Mouse (Mus musculus) CH12.LX (cell line): ENCODE results near the gene Nfic. TPM values are rescaled to one million over a fixed set of nuclear protein-coding genes. Genes with fewer than 3 reads are reported as not detected.

Experiments
- DNase-seq: peaks from one replicate; pipeline ENCODE4 v3.0.0-alpha.2; 2013; ENCODE audit errors: extremely low read depth
- H3K27ac ChIP-seq: 2 replicates; pipeline ENCODE4 v1.5.1; 2012; ENCODE audit warnings: low read depth, mild to moderate bottlenecking, control low read depth, moderate library complexity; ENCODE audit not compliant: insufficient read depth
- H3K27me3 ChIP-seq: replicated peaks from 2 replicates; pipeline ENCODE3; 2012; ENCODE audit warnings: inconsistent platforms
- H3K36me3 ChIP-seq, 2 experiments: replicated peaks in 1 of 2; 2 replicates each; pipeline versions ENCODE3 to v1.6.1; 2012; ENCODE audit warnings: inconsistent platforms in 1 of 2, low read length in 1 of 2, mild to moderate bottlenecking in 1 of 2, mixed read lengths in 1 of 2, moderate library complexity in 1 of 2; ENCODE audit not compliant: control insufficient read depth in 1 of 2, insufficient read depth in 1 of 2
- H3K4me1 ChIP-seq, 2 experiments: 2 replicates each; pipeline ENCODE4 v1.6.1; 2012; ENCODE audit warnings: inconsistent platforms in 1 of 2, moderate library complexity in 1 of 2; ENCODE audit not compliant: insufficient read depth in 2 of 2, control insufficient read depth in 1 of 2
- H3K4me2 ChIP-seq: 2 replicates; pipeline ENCODE4 v1.6.1; 2012; ENCODE audit warnings: low read depth, mild to moderate bottlenecking, control low read depth; ENCODE audit not compliant: poor library complexity, insufficient read depth, severe bottlenecking
- H3K4me3 ChIP-seq, 3 experiments: fragments of 150-350 bp in 1 of 3; sonication (generic) in 1 of 3; replicated peaks in 1 of 3; 2 replicates each; pipeline versions ENCODE3 to v1.5.1; 2011 to 2012; ENCODE audit warnings: low read depth in 2 of 3, low read length in 2 of 3, mild to moderate bottlenecking in 2 of 3, moderate library complexity in 2 of 3, control low read depth in 1 of 3, improper control_type of control experiment in 1 of 3, inconsistent platforms in 1 of 3, mixed read lengths in 1 of 3; ENCODE audit not compliant: poor library complexity in 1 of 3
- H3K79me2 ChIP-seq: replicated peaks from 2 replicates; pipeline ENCODE4 v1.6.1; 2012; ENCODE audit warnings: mild to moderate bottlenecking, moderate library complexity; ENCODE audit not compliant: control insufficient read depth, poor library complexity, insufficient read depth, severe bottlenecking; ENCODE audit errors: extremely low read depth
- H3K9ac ChIP-seq: 2 replicates; pipeline ENCODE4 v1.6.1; 2012; ENCODE audit warnings: low read depth, mild to moderate bottlenecking, control low read depth, moderate library complexity; ENCODE audit not compliant: insufficient read depth
- H3K9me3 ChIP-seq: replicated peaks from 2 replicates; pipeline ENCODE3; 2012; ENCODE audit warnings: low read length, inconsistent platforms, mixed read lengths
- BHLHE40 ChIP-seq: IDR thresholded peaks from 2 replicates; pipeline ENCODE4 v1.6.1; 2011; ENCODE audit warnings: mild to moderate bottlenecking, low read depth, low read length, improper control_type of control experiment
- CHD2 ChIP-seq: IDR thresholded peaks from 2 replicates; pipeline ENCODE4 v1.6.1; 2011; ENCODE audit warnings: low read length, improper control_type of control experiment
- CTCF ChIP-seq, 2 experiments: IDR thresholded peaks in 1 of 2; conservative IDR thresholded peaks in 1 of 2; 2 replicates each; pipeline ENCODE4 v1.5.1; 2011 to 2012; ENCODE audit warnings: low read depth in 2 of 2, low read length in 2 of 2, improper control_type of control experiment in 1 of 2, inconsistent platforms in 1 of 2, mild to moderate bottlenecking in 1 of 2, moderate library complexity in 1 of 2
- E2F4 ChIP-seq: IDR thresholded peaks from 2 replicates; pipeline ENCODE4 v1.6.1; 2011; ENCODE audit warnings: low read depth, low read length, improper control_type of control experiment; ENCODE audit not compliant: insufficient replicate concordance
- EP300 ChIP-seq: IDR thresholded peaks from 2 replicates; pipeline ENCODE4 v1.6.1; 2011; ENCODE audit warnings: low read length, improper control_type of control experiment
- ETS1 ChIP-seq: conservative IDR thresholded peaks from 2 replicates; pipeline ENCODE4 v1.6.1; 2012; ENCODE audit warnings: low read depth, mild to moderate bottlenecking, inconsistent platforms, low read length, improper control_type of control experiment, moderate library complexity
- GABPA ChIP-seq: IDR thresholded peaks from 2 replicates; pipeline ENCODE4 v1.6.1; 2012; ENCODE audit warnings: low read depth, low read length, improper control_type of control experiment, inconsistent platforms; ENCODE audit not compliant: insufficient replicate concordance
- HCFC1 ChIP-seq: IDR thresholded peaks from 2 replicates; pipeline ENCODE4 v1.6.1; 2012; ENCODE audit warnings: low read depth, mild to moderate bottlenecking, inconsistent platforms, low read length, improper control_type of control experiment
- JUN ChIP-seq: IDR thresholded peaks from 2 replicates; pipeline ENCODE4 v1.6.1; 2011; ENCODE audit warnings: low read depth, mild to moderate bottlenecking, low read length, improper control_type of control experiment, moderate library complexity; ENCODE audit not compliant: insufficient read depth
- JUND ChIP-seq: conservative IDR thresholded peaks from 2 replicates; pipeline ENCODE4 v1.6.1; 2011; ENCODE audit warnings: low read depth, low read length, improper control_type of control experiment
- KAT2A ChIP-seq: IDR thresholded peaks from 2 replicates; pipeline ENCODE4 v1.6.1; 2012; ENCODE audit warnings: low read length, improper control_type of control experiment, inconsistent platforms; ENCODE audit not compliant: insufficient replicate concordance
- MAFK ChIP-seq: IDR thresholded peaks from 2 replicates; pipeline ENCODE4 v1.6.1; 2011; ENCODE audit warnings: low read length, improper control_type of control experiment; ENCODE audit not compliant: insufficient replicate concordance
- MEF2A ChIP-seq: IDR thresholded peaks from 2 replicates; pipeline ENCODE4 v1.6.1; 2014; ENCODE audit warnings: low read depth, mild to moderate bottlenecking, inconsistent platforms, low read length, improper control_type of control experiment, borderline replicate concordance
- MYC ChIP-seq: IDR thresholded peaks from 2 replicates; pipeline ENCODE4 v1.6.1; 2011; ENCODE audit warnings: low read depth, mild to moderate bottlenecking, improper control_type of control experiment, low read length
- PAX5 ChIP-seq: IDR thresholded peaks from 2 replicates; pipeline ENCODE4 v1.6.1; 2012; ENCODE audit warnings: low read length, inconsistent platforms, mixed read lengths
- POLR2A ChIP-seq: IDR thresholded peaks from 2 replicates; pipeline ENCODE4 v1.6.1; 2011; ENCODE audit warnings: low read depth, mild to moderate bottlenecking, improper control_type of control experiment, low read length
- RAD21 ChIP-seq: IDR thresholded peaks from 2 replicates; pipeline ENCODE4 v1.6.1; 2011; ENCODE audit warnings: low read depth, mild to moderate bottlenecking, low read length, improper control_type of control experiment, moderate library complexity
- RCOR1 ChIP-seq: conservative IDR thresholded peaks from 2 replicates; pipeline ENCODE4 v1.6.1; 2012; ENCODE audit warnings: low read depth, mild to moderate bottlenecking, inconsistent platforms, low read length, improper control_type of control experiment
- TBP ChIP-seq: conservative IDR thresholded peaks from 2 replicates; pipeline ENCODE4 v1.6.1; 2011; ENCODE audit warnings: low read depth, low read length, improper control_type of control experiment
- TCF12 ChIP-seq: IDR thresholded peaks from 2 replicates; pipeline ENCODE4 v1.6.1; 2014; ENCODE audit warnings: low read depth, mild to moderate bottlenecking, inconsistent platforms, low read length, improper control_type of control experiment
- USF1 ChIP-seq: IDR thresholded peaks from 2 replicates; pipeline ENCODE4 v1.6.1; 2014; ENCODE audit warnings: low read depth, mild to moderate bottlenecking, inconsistent platforms, low read length, improper control_type of control experiment
- USF2 ChIP-seq: conservative IDR thresholded peaks from 2 replicates; pipeline ENCODE4 v1.6.1; 2011; ENCODE audit warnings: low read depth, low read length, improper control_type of control experiment
- ZKSCAN1 ChIP-seq: IDR thresholded peaks from 2 replicates; pipeline ENCODE4 v1.6.1; 2012; ENCODE audit warnings: low read depth, inconsistent platforms, low read length, improper control_type of control experiment, borderline replicate concordance
- ZNF384 ChIP-seq: IDR thresholded peaks from 2 replicates; pipeline ENCODE4 v1.6.1; 2012; ENCODE audit warnings: low read depth, low read length, improper control_type of control experiment, inconsistent platforms
- dilution Hi-C: fragments of 300-500 bp; cut with MboI; formaldehyde crosslinking; loops from 2 replicates; pipeline ENCODE4 v1.14.3; 2020; ENCODE audit warnings: low sequenced_read_pairs; ENCODE audit not compliant: extremely low pct_unique_long_range_greater_than_20kb, extremely low pct_ligation_motif_present
- in situ Hi-C: fragments of 300-500 bp; cut with MboI; formaldehyde crosslinking; loops from 3 replicates; pipeline ENCODE4 v1.14.3; 2019; ENCODE audit warnings: low sequenced_read_pairs, low pct_ligation_motif_present, low pct_unique_long_range_greater_than_20kb, mixed read lengths
- polyA plus RNA-seq: library from polyadenylated mRNA; unstranded; fragments of >175 nt; gene quantifications from 2 replicates; pipeline ENCODE4 v1.2.1, GENCODE M21; 2012; ENCODE audit warnings: low read depth; ENCODE audit not compliant: insufficient read length
- total RNA-seq, 2 experiments: library from RNA; depleted of rRNA; stranded (reverse); fragments of 300-350 nt in 1 of 2; fragments of >200 nt in 1 of 2; gene quantifications; 2 replicates each; pipeline ENCODE4 v1.2.3; 2012 to 2014

Gene Nfic
- total and polyA plus RNA-seq, 3 experiments: 0.07 to 4.7 (median 4.0) TPM

DNA sequence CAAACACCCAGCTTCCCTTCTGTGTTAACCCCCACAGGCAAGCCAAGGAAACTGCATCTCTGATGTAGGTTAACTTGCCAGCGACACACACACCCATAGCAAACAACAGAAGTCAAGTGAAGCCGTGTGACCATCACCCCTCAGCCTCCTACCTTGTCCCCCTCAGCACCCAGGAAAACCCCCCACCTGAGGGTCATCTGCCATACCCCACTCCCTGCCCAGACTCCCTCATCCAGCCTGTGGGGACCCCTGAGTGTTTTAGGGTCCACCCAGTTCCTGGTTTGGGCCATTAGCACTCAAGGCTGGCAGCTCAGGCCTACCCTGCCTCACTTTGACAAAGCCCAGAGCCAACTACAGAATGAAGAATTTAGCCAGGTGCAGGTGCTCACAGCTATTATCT is 10.6 kb upstream of the Nfic start:
- Histone ChIP-seq H3K4me3 (no peak overlapping the region), H3K4me1 (peaks cover 8 to 20% of the 10 kb centered on the region in 2 experiments; a peak in 3 of 4 replicates), H3K27me3 (peaks cover 97% of the 10 kb centered on the region)

DNA sequence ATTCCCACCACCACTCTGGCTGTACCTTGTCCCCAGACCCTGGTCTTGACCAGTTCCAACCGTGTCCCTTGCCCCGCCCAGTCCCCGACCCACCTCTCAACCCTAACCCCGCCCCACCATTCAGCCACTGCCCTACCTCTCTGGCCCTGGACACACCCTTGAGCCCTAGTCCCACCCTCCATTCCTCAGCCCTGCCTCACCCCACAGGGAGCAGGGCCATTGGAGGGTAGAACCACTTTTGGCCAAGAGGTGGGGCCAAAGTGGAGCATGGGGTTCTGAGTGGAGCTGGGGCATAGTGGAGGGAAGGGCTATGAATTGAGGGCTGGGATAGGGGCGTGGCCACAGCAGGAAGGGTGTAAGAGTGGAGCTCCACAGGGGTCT is 9.8 kb upstream of the Nfic start:
- TF ChIP-seq CHD2: no peak
- no peak for TF ChIP-seq BHLHE40
- no peak for TF ChIP-seq RCOR1
- no peak for TF ChIP-seq EP300
- TF ChIP-seq HCFC1: no peak
- no peak for TF ChIP-seq GABPA
- TF ChIP-seq JUN: no peak
- TF ChIP-seq TBP: no peak
- TF ChIP-seq PAX5: no peak
- TF ChIP-seq E2F4: no peak
- TF ChIP-seq POLR2A: no peak
- TF ChIP-seq KAT2A: no peak
- no peak for TF ChIP-seq ZNF384
- no peak for TF ChIP-seq MAFK
- no peak for TF ChIP-seq ETS1
- Histone ChIP-seq H3K27ac (no peak overlapping the region), H3K4me3 (no peak overlapping the region), H3K9me3 (peaks cover 1% of the 10 kb centered on the region), H3K79me2 (no peaks in the 10 kb centered on the region), H3K9ac (no peak overlapping the region), H3K27me3 (peaks cover 97% of the 10 kb centered on the region), H3K4me2 (no peak overlapping the region), H3K4me1 (peaks cover 4 to 18% of the 10 kb centered on the region in 2 experiments; a peak in 3 of 4 replicates), H3K36me3 (no peaks in the 10 kb centered on the region)
- dilution Hi-C loops (no loop called here), in situ Hi-C loops (no loop called here)
- DNase-seq: no peak

More for the DNA sequence above, 10.6 kb upstream of the Nfic start:
- TF ChIP-seq USF2 (no peak), POLR2A (no peak), JUN (no peak), HCFC1 (no peak), TCF12 (no peak), MEF2A (no peak), ZKSCAN1 (no peak), JUND (no peak), USF1 (no peak), MYC (no peak), RAD21 (no peak), RCOR1 (no peak), PAX5 (no peak), CTCF (conservative IDR thresholded peaks at IDR 0.05 in 1 of 2, IDR thresholded peaks at IDR 0.05 in 1 of 2; ENCODE audit: low read depth in 2 of 2, low read length in 2 of 2) (no peak)
- no peak overlapping the region for H3K9ac ChIP-seq
- H3K9me3 ChIP-seq: peaks cover 1% of the 10 kb centered on the region
- no peaks in the 10 kb centered on the region for H3K36me3 ChIP-seq
- dilution Hi-C loops (no loop called here), in situ Hi-C loops (no loop called here)
- no peak overlapping the region for H3K4me2 ChIP-seq
- H3K79me2 ChIP-seq: no peaks in the 10 kb centered on the region
- no peak overlapping the region for H3K27ac ChIP-seq
- no peak for DNase-seq
